Mouse (Mus musculus): ENCODE results near the gene Rgs1.

Rgs1 gene

GRCm38 (mm10) chr1:144248923-144249322 is at the start of gene Rgs1:
Gene Rgs1 (minus strand): TSS chr1:144249242.
- peak; percentile 32 for DNase-seq (ENCODE audit: low read depth)

- DNase-seq (ENCODE audit: low read depth): no peak
These were observed 34.3 kb upstream of the Rgs1 start for GRCm38 (mm10) chr1:144283020-144284014.

- DNase-seq (ENCODE audit: low read depth): no peak
These were observed 31.0 kb upstream of the Rgs1 start for GRCm38 (mm10) chr1:144280056-144280455.

- DNase-seq (ENCODE audit: low read depth): no peak
These were observed 23.9 kb upstream of the Rgs1 start for GRCm38 (mm10) chr1:144272991-144273390.

GRCm38 (mm10) chr1:144269112-144269511 is 20.1 kb upstream of the Rgs1 start:
- no peak for DNase-seq (ENCODE audit: low read depth)

GRCm38 (mm10) chr1:144267471-144268470 is 18.7 kb upstream of the Rgs1 start:
- no peak for DNase-seq (ENCODE audit: low read depth)

- no peak for DNase-seq (ENCODE audit: low read depth)
These were observed 15.0 kb upstream of the Rgs1 start for GRCm38 (mm10) chr1:144264000-144264399.

- no peak for DNase-seq (ENCODE audit: low read depth)
These were observed 13.0 kb upstream of the Rgs1 start for GRCm38 (mm10) chr1:144262008-144262407.

GRCm38 (mm10) chr1:144258779-144259178 is 9.7 kb upstream of the Rgs1 start:
- DNase-seq (ENCODE audit: low read depth): no peak

- DNase-seq (ENCODE audit: low read depth): no peak
These were observed 7.7 kb upstream of the Rgs1 start for GRCm38 (mm10) chr1:144256556-144257331.

GRCm38 (mm10) chr1:144248206-144248605 is 836 bp downstream of the Rgs1 start:
- DNase-seq (ENCODE audit: low read depth): no peak

GRCm38 (mm10) chr1:144247382-144247781 is 1.7 kb downstream of the Rgs1 start:
- DNase-seq (ENCODE audit: low read depth): no peak

- peak; percentile 38 for DNase-seq (ENCODE audit: low read depth)
These were observed 5.5 kb downstream of the Rgs1 start for GRCm38 (mm10) chr1:144243511-144243910.

GRCm38 (mm10) chr1:144239195-144239594 is 9.8 kb downstream of the Rgs1 start:
- DNase-seq (ENCODE audit: low read depth): no peak

GRCm38 (mm10) chr1:144215230-144215629 is 33.8 kb downstream of the Rgs1 start:
- DNase-seq (ENCODE audit: low read depth): no peak

GRCm38 (mm10) chr1:144210912-144211311 is 38.1 kb downstream of the Rgs1 start:
- DNase-seq (ENCODE audit: low read depth): no peak

- DNase-seq (ENCODE audit: low read depth): no peak
These were observed 42.6 kb downstream of the Rgs1 start for GRCm38 (mm10) chr1:144206281-144207061.

- no peak for DNase-seq (ENCODE audit: low read depth)
These were observed 44.3 kb downstream of the Rgs1 start for GRCm38 (mm10) chr1:144204766-144205165.

GRCm38 (mm10) chr1:144202939-144203338 is 46.1 kb downstream of the Rgs1 start:
- no peak for DNase-seq (ENCODE audit: low read depth)

GRCm38 (mm10) chr1:144200496-144200895 is 48.5 kb downstream of the Rgs1 start:
- DNase-seq (ENCODE audit: low read depth): peak; percentile 57

GRCm38 (mm10) chr1:144199538-144199937 is 49.5 kb downstream of the Rgs1 start:
- DNase-seq (ENCODE audit: low read depth): no peak

Data from c-Kit-positive CD71-negative TER-119-negative erythroid progenitor cells, embryonic 14.5 days (primary cell).